Mouse (Mus musculus) right cerebral cortex, postnatal 14 days (tissue): ENCODE measurements around the gene 3300002I08Rik.
"Not testable (repeated sequence)": the region's sequence is repeated elsewhere in the genome, so short reads cannot be mapped to it uniquely, and the experiment has no call there.

Experiments
- DNase-seq: peaks from one replicate; pipeline ENCODE4 v3.0.0; 2022

Gene 3300002I08Rik

DNA sequence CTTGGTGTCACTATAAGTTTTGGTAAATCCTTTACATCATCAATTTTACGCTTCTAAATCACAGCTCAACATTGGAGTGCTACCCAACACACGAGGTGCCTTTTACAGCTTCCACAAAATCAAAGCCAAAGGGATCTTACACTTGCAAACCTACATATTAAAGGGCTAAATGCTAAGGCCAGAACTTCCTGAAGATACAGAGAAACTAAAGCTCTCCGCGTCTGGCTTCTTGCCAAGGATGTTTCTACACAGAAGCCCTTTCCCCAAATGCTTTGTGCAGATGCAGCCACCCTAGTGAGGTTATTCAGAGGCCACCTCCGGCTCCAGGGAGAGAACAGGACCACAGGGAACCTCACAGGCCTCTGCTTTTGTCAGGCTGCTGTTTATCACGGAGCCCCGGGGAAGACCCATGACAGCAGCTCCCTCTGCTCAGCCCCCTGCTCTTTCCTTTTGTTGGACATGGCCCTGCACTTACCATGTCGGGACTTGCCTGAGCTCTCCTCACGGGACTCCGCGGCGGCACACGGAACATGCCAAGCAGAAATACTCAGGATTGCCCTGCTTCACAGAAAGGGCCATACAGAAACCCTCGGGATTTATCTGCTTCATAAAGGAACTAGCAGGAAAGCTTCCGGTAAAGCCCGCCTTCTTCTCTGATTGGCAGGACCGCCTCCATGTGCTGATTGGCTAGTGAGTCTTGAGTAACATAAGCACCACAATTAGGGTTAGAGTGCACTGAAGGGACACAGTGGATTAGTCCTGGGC lies at the start of gene 3300002I08Rik:
3300002I08Rik (minus strand) TSS at position 653 of the 765 bp plus-strand sequence.
- DNase-seq: peak; percentile 79

GRCm38 (mm10) chr2:150412146-150412545 lies 49.6 kb upstream of the 3300002I08Rik start:
- DNase-seq: not testable (repeated sequence)

DNA sequence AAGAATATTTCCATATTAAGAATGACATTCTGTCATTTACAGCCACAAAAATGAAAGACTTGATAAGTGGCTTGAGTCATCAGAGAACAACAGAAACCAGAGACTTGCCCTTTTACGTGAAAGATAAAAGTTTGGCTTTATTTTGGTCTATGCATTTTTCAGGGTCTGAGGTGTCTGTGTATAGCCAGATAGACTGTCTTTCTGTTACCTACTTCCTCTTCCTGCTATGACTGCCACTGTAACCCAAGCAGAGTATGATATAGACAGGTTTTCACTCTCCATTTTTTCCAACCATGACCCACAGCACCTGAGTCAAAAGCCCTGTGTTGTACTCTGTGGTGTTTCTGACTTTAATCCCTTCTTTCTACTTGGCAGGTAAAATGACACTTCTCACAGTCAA lies 27.6 kb upstream of the 3300002I08Rik start:
- DNase-seq: no peak

DNA sequence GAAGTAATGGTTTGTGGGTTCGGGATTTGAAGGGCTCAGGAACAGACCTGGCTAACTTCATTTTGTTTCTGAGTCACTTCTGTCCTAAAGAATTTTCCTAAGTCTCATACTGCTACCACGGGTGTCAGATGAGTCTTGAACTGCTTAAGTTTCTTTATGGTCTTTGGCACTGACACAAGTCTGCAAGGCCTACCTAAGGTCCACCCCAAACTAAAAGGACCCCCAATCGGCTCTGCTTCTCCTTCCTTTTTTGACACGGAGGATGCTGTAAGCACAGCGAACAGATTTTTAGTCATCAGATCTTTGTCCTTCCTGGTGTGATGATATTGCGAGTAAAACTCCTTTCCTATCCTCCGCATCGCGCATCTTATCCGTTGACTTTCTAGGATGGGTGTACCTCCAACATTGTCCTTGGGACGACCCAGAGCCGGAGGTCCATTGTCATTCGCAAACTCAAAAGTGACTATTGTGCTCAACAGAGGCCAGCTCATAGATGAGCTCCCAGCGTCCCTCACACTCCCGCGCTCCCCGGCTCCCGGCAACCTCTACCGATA lies 23.1 kb upstream of the 3300002I08Rik start:
- not testable (repeated sequence) for DNase-seq

GRCm38 (mm10) chr2:150362878-150363229 lies 289 bp upstream of the 3300002I08Rik start:
- DNase-seq: no peak

GRCm38 (mm10) chr2:150357136-150357535 lies 5.4 kb downstream of the 3300002I08Rik start:
- not testable (repeated sequence) for DNase-seq

DNA sequence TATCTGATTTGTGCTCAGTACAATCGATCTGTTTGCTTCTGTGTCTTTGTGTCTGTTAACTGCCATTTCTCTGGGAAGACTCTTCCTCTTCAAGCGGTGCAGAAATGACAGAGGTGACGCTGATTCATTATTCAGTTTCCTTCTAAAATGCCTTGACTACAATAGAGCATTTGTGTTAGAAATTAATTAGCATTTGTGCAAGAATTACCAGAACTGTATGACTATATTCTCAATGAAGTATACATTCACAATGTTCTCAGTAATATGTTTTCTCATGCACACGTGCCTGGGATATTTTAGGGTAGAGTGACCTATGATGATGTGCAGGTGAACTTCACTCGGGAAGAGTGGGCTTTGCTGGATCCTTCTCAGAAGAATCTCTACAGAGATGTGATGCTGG lies 39.2 kb downstream of the 3300002I08Rik start, which contains the start of gene Gm10130:
Gm10130 (plus strand) TSS at position 301 of the 400 bp plus-strand sequence.
- DNase-seq: no peak

GRCm38 (mm10) chr2:150318973-150319372 lies 43.6 kb downstream of the 3300002I08Rik start:
- no peak for DNase-seq

DNA sequence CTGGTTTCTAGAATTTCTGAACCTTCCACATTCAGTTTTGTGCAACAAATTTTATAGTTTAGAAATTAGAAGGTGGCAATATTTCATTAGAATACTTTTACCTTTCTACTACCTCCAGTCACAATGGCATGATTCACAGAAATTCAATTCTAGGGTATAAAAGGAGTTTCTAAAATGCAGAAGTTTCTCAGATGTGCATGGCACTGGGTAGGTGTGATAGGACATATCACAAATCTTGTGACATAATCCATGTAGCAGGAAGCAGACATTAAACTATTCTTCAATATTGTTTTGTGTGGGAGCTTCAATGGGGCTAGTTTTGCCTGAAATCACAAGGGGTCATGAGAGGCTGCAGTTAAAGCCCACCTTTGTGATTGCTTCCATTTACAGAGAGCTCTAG lies 46.4 kb downstream of the 3300002I08Rik start:
- no peak for DNase-seq

DNA sequence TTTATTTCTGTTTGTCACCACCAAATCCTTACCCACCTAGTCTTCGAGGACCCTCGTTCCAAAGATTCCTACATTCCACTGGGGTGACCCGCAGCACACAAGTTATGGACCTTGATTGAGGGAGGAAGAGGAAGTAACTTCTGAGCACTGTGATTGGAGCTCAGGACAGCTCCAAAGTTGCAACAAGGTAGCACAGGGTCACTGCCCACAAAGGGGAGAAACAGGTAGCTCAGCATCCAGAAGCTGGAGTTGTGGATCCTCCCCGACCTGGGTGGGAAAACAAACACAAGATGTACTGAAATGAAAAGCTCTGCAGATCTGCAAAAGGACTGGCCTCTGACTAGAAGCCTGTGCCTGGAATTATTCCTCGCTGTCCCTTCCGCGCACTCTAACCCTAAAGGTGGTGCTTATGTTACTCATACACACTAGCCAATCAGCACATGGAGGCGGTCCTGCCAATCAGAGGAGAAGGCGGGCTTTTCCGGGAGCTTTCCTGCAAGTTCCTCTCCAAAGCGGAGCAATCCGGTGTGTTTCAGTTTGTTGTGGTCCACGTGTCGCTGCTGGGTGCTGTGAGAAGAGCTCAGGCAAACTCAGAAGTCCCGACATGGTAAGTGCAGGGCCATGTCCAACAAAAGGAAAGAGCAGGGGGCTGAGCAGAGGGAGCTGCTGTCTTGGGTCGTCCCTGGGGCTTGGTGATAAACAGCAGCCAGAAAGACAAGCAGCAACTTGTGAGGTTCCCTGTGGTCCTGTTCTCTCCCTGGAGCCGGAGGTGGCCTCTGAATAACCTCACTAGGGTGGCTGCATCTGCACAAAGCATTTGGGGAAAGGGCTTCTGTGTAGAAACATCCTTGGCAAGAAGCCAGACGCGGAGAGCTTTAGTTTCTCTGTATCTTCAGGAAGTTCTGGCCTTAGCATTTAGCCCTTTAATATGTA lies 51.3 kb downstream of the 3300002I08Rik start:
- peak; percentile 82 for DNase-seq

DNA sequence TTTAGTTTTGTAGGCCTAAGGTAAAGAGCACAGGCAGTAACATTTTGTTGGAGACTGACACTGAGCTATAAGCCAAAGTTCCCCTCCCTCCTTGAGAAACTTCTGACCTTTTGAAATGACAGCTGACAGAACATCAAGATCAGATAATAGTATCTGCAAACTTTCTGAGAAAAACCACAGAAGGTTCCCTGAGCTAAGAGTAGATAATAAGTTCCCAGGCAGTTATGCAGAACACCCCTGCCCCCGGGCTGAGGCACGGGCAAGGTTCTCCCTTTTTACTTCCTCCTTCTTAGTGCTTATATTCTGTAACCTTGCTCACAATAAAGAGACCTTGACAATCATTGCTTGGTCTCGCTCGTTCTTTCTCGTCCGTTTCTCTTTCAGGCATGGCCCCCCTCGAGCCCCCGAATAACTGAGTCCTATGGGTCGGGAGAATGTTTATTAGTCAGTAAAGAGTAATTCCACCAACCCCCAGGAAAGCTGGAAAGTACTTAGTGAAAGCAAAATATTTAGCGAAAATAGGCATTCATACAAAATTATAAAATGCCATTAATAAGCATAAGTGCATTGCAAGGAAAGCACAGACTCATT lies 55.3 kb downstream of the 3300002I08Rik start:
- no peak for DNase-seq

GRCm38 (mm10) chr2:150299096-150299495 lies 63.5 kb downstream of the 3300002I08Rik start:
- DNase-seq: no peak

DNA sequence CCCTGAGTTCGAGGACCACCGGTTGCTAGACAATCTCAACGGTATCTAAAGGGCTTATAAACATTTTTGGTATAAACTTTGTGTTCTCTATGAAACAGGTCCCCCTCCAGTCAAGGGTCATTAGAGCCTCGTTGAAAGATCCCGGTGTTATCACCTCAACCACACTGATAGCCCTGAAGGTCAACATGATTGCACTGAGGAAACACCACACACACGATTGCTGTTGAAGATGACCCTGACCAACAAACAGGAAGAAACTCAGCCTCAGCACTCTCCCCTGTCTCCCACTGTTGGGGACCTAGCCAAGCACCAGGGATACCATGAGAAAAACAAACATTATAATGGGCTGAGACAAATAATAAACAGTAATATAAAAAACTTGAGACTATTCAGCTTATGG lies 68.9 kb downstream of the 3300002I08Rik start:
- DNase-seq: no peak
